Mouse (Mus musculus): ENCODE results near the gene Gdf2. TPM values are rescaled to one million over a fixed set of nuclear protein-coding genes. Genes with fewer than 3 reads are reported as not detected.

Gdf2 gene
- total and polyA plus RNA-seq, 3 experiments = not detected

DNA sequence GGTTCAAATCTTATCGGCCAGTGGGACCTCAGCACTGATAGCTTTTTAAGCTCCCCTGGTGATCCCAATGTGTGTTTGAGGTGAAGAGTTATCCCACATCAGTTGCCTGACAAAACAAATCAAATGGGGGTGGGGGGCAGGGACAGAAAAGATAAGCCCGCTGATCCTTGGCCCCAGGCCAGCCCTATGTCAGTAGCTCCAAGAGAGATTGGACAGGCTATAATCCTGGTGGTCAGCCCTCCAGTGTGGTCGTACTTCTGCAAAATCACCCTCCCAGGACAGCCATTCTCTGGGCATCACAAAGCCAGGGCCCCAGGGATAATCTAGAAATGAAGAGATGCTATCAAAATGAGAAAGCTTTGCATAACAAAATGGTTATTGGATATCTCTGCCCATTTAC, 18.0 kb downstream of the Gdf2 start:
- in situ Hi-C loops (cut with MboI; ENCODE audit: low pct_ligation_motif_present, low pct_unique_long_range_greater_than_20kb, low sequenced_read_pairs) = no loop called here
- Histone ChIP-seq H3K27ac (ENCODE audit: insufficient read depth, low read depth) (no peak overlapping the region), H3K79me2 (replicated peaks; ENCODE audit: control insufficient read depth, extremely low read depth, insufficient read depth, poor library complexity, severe bottlenecking) (no peaks in the 10 kb centered on the region), H3K9ac (ENCODE audit: insufficient read depth, low read depth) (no peak overlapping the region), H3K4me1 (ENCODE audit: control insufficient read depth in 1 of 2, insufficient read depth in 2 of 2) (0 out of 4 replicates have a peak, but pooled peaks cover 0 to 3% of the 10 kb centered on the region in 2 experiments), H3K4me3 (replicated peaks in 1 of 3; ENCODE audit: low read depth in 2 of 3, low read length in 2 of 3, poor library complexity in 1 of 3) (no peak overlapping the region), H3K36me3 (replicated peaks in 1 of 2; ENCODE audit: control insufficient read depth in 1 of 2, insufficient read depth in 1 of 2, low read length in 1 of 2) (no peaks in the 10 kb centered on the region), H3K9me3 (replicated peaks; ENCODE audit: low read length) (no peaks in the 10 kb centered on the region), H3K27me3 (replicated peaks) (no peaks in the 10 kb centered on the region), H3K4me2 (ENCODE audit: insufficient read depth, low read depth, poor library complexity, severe bottlenecking) (no peak overlapping the region)
- no peak for DNase-seq (ENCODE audit: extremely low read depth)
- TF ChIP-seq RAD21 (IDR thresholded peaks at IDR 0.05; ENCODE audit: low read depth, low read length) = no peak
- no peak for TF ChIP-seq USF1 (IDR thresholded peaks at IDR 0.05; ENCODE audit: low read depth, low read length)
- TF ChIP-seq ZNF384 (IDR thresholded peaks at IDR 0.05; ENCODE audit: low read depth, low read length) = no peak
- TF ChIP-seq ZKSCAN1 (IDR thresholded peaks at IDR 0.05; ENCODE audit: borderline replicate concordance, low read depth, low read length) = no peak
- no peak for TF ChIP-seq MEF2A (IDR thresholded peaks at IDR 0.05; ENCODE audit: borderline replicate concordance, low read depth, low read length)
- no peak for TF ChIP-seq HCFC1 (IDR thresholded peaks at IDR 0.05; ENCODE audit: low read depth, low read length)
- TF ChIP-seq SMC3 (IDR thresholded peaks at IDR 0.05; ENCODE audit: low read depth, low read length) = no peak
- no peak for TF ChIP-seq PAX5 (IDR thresholded peaks at IDR 0.05; ENCODE audit: low read length)
- TF ChIP-seq USF2 (conservative IDR thresholded peaks at IDR 0.05; ENCODE audit: low read depth, low read length) = no peak
- no peak for TF ChIP-seq NRF1 (IDR thresholded peaks at IDR 0.05; ENCODE audit: low read depth, low read length)
- TF ChIP-seq POLR2A (IDR thresholded peaks at IDR 0.05; ENCODE audit: low read depth, low read length) = no peak
- no peak for TF ChIP-seq MAX (IDR thresholded peaks at IDR 0.05; ENCODE audit: low read length)
- TF ChIP-seq IRF4 (IDR thresholded peaks at IDR 0.05; ENCODE audit: low read depth, low read length) = no peak
- TF ChIP-seq KAT2A (IDR thresholded peaks at IDR 0.05; ENCODE audit: insufficient replicate concordance, low read length) = no peak
- TF ChIP-seq POLR2AphosphoS2 (IDR thresholded peaks at IDR 0.05; ENCODE audit: low read depth, low read length) = no peak
- no peak for TF ChIP-seq JUN (IDR thresholded peaks at IDR 0.05; ENCODE audit: insufficient read depth, low read depth, low read length)
- no peak for TF ChIP-seq UBTF (IDR thresholded peaks at IDR 0.05; ENCODE audit: low read depth, low read length)
- dilution Hi-C loops (cut with MboI; ENCODE audit: extremely low pct_ligation_motif_present, extremely low pct_unique_long_range_greater_than_20kb, low sequenced_read_pairs) = no loop called here

DNA sequence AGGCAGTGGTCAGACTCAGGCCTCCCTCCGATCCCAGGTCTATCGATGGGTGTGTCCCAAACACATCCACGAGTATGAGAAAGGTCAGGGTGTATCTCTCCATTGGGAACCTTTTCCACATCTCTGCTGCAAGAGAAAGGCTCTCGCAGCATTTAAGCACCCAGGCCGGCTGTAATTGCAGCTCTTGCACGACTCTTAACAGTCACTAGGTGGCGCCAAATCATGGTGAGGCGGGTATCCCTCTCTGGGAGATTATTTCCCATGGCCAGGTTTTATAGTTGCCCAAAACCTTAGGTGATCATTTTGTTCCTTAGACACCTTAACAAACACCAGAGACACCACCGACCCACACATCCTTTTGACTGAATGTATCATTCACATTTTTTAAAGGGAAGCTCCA, 18.5 kb downstream of the Gdf2 start:
- Histone ChIP-seq H3K27me3 (replicated peaks) (no peaks in the 10 kb centered on the region), H3K79me2 (replicated peaks; ENCODE audit: control insufficient read depth, extremely low read depth, insufficient read depth, poor library complexity, severe bottlenecking) (no peaks in the 10 kb centered on the region), H3K9ac (ENCODE audit: insufficient read depth, low read depth) (no peak overlapping the region), H3K4me2 (ENCODE audit: insufficient read depth, low read depth, poor library complexity, severe bottlenecking) (no peak overlapping the region), H3K27ac (ENCODE audit: insufficient read depth, low read depth) (no peak overlapping the region), H3K9me3 (replicated peaks; ENCODE audit: low read length) (no peaks in the 10 kb centered on the region), H3K36me3 (replicated peaks in 1 of 2; ENCODE audit: control insufficient read depth in 1 of 2, insufficient read depth in 1 of 2, low read length in 1 of 2) (no peaks in the 10 kb centered on the region), H3K4me1 (ENCODE audit: control insufficient read depth in 1 of 2, insufficient read depth in 2 of 2) (0 out of 4 replicates have a peak, but pooled peaks cover 0 to 3% of the 10 kb centered on the region in 2 experiments), H3K4me3 (replicated peaks in 1 of 3; ENCODE audit: low read depth in 2 of 3, low read length in 2 of 3, poor library complexity in 1 of 3) (no peak overlapping the region)
- DNase-seq (ENCODE audit: extremely low read depth) = peak; percentile 48
- in situ Hi-C loops (cut with MboI; ENCODE audit: low pct_ligation_motif_present, low pct_unique_long_range_greater_than_20kb, low sequenced_read_pairs) (no loop called here), dilution Hi-C loops (cut with MboI; ENCODE audit: extremely low pct_ligation_motif_present, extremely low pct_unique_long_range_greater_than_20kb, low sequenced_read_pairs) (no loop called here)
- TF ChIP-seq SMC3 (IDR thresholded peaks at IDR 0.05; ENCODE audit: low read depth, low read length) = peak; percentile 51
- no peak for TF ChIP-seq USF1 (IDR thresholded peaks at IDR 0.05; ENCODE audit: low read depth, low read length)
- TF ChIP-seq CTCF (conservative IDR thresholded peaks at IDR 0.05 in 1 of 2, IDR thresholded peaks at IDR 0.05 in 1 of 2; ENCODE audit: low read depth in 2 of 2, low read length in 2 of 2) = peak; percentile 74 to 80
- peak; percentile 57 for TF ChIP-seq RAD21 (IDR thresholded peaks at IDR 0.05; ENCODE audit: low read depth, low read length)
- no peak for TF ChIP-seq JUND (conservative IDR thresholded peaks at IDR 0.05; ENCODE audit: low read depth, low read length)

Measured in CH12.LX (cell line).